Mouse (Mus musculus) left cerebral cortex, adult 2 months (tissue): Measurements from ENCODE around the gene Perm1. TPM values are rescaled to one million over a fixed set of nuclear protein-coding genes. Genes with fewer than 3 reads are reported as not detected.
A peak's percentile ranks its signal among the peaks of the same experiment; 100 is the strongest.

Source experiments
- DNase-seq, 2 experiments: peaks; one replicate each; pipeline ENCODE4 v3.0.0; 2021 to 2022; ENCODE audit warnings: low spot score in 2 of 2, mixed read lengths in 1 of 2; ENCODE audit errors: extremely low spot score in 1 of 2
- H3K27ac ChIP-seq: fragments of 200-600 bp; 2 replicates; pipeline ENCODE4 v1.8.1; 2022
- H3K4me3 ChIP-seq: fragments of 200-600 bp; 2 replicates; pipeline ENCODE4 v1.8.1; 2022
- CTCF ChIP-seq: fragments of 200-600 bp; IDR thresholded peaks from 2 replicates; pipeline ENCODE4 v1.8.1; 2022; ENCODE audit warnings: antibody characterized with exemption, mild to moderate bottlenecking, moderate library complexity
- intact Hi-C: fragments of 180-260 bp; cut with DNase I; formaldehyde crosslinking; loops from one replicate; pipeline ENCODE4 v1.15.1; 2025
- total RNA-seq, 2 experiments: library from RNA; stranded (reverse); gene quantifications; 2 replicates each; pipeline ENCODE4 v1.2.3; 2021

Gene Perm1
- total RNA-seq, 2 experiments from 2014 or later, result 0.25 to 0.30 TPM

GRCm38 (mm10) chr4:156188811-156189323 lies 26.8 kb upstream of the Perm1 start:
- TF ChIP-seq CTCF, result no peak; the same call in 1 of the 2 replicates
- Histone ChIP-seq H3K27ac (peak overlapping the region; percentile 61), H3K4me3 (no peak overlapping the region)
- DNase-seq, result no peak
- intact Hi-C loops, result loop anchor here (5.0 kb wide), 1 partner anchor 43 kb away; the partner anchor contains the start of gene Plekhn1

DNA sequence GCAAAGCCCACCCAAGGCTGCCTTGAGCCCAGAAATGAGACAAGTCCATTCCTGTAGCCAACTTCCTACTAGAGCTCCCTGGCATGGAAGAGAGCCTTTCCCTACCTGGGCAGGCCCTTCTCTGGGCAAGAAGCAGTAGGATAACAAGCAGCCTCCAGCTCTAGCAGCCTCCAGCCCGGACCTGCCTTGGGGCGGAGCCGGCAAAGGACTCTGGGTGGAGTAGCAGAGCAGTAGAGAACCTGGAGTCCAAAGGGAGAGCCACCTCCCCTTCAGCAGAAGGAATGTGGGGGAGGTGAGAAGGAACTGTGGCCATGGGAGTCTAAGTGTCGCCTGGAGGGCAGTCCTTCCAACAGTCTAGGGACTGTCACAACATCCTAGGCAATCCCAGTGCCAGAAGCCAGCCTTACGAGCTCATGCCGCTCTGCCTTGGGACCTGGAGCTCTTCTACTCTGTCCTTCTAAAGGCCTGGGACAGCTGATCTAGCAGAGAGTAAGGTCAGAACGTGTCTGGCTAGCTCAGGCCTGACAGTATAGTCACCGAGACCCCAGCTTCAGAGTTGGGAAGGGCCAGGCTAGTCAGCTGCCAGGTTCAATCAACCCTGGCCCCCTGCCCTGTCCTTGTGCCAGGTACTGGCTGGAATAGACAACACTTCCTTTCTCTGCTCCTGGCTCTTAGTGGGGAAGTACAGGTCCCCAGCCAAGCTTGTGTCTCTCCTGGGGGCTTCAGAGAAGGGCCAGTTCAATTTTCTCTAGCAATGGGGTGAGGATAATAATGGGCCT lies 23.1 kb upstream of the Perm1 start:
- DNase-seq, result no peak
- intact Hi-C loops, result no loop called here
- no peak for TF ChIP-seq CTCF
- Histone ChIP-seq H3K4me3 (no peak overlapping the region), H3K27ac (no peak overlapping the region)

- no peak overlapping the region for H3K27ac ChIP-seq
- no peak for TF ChIP-seq CTCF
- intact Hi-C loops, result no loop called here
- H3K4me3 ChIP-seq, result no peak overlapping the region
- DNase-seq, result no peak
Measured at GRCm38 (mm10) chr4:156193200-156193590, 22.5 kb upstream of the Perm1 start.

DNA sequence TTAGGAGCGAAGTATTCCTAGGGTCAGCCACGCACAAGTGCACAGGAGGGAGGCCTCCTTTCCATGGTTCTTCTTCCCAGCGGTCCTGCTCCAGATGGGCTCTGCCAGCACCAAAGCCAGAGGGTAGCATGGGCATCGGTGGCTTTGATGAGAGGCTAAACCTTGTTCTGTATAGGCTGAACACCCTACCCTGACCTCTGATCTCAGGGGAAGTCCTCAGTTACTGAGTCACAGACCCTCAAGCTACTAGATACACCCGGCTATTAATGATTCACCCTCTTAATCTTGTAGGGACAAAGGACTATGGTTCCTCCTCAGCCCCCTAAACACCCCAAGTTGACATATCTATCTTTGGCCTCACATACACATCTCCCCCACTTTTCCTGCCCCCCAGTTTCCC lies 21.8 kb upstream of the Perm1 start:
- intact Hi-C loops, result no loop called here
- Histone ChIP-seq H3K4me3 (no peak overlapping the region), H3K27ac (no peak overlapping the region)
- no peak for DNase-seq
- TF ChIP-seq CTCF, result no peak

DNA sequence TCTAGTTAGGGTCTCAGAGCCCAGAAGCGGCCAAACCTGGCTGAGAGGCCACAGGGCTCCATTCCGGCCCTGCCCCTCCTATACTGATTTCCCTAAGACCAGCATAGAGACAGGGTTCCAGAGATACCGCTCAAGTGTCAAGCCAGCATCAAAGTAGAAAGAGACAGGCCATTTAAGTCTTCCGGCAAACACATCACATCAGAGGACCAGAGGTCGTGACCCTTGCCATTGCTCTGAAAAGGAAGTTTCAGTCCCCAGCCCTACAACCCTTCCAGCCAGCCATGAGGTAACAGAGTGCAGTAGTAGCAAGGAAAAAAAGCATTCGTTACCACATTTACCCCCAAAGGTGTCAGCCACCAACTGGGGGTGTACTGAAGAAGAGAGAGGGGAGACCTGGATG lies 21.3 kb upstream of the Perm1 start:
- intact Hi-C loops, result no loop called here
- no peak for DNase-seq
- no peak overlapping the region for H3K4me3 ChIP-seq
- no peak overlapping the region for H3K27ac ChIP-seq
- no peak for TF ChIP-seq CTCF

GRCm38 (mm10) chr4:156195927-156196870 lies 19.5 kb upstream of the Perm1 start:
- intact Hi-C loops, result loop anchor here (2.0 kb wide), 1 partner anchor 33 kb away; no protein-coding TSS in a partner anchor
- peak overlapping the region; percentile 76 for H3K27ac ChIP-seq
- no peak for DNase-seq

DNA sequence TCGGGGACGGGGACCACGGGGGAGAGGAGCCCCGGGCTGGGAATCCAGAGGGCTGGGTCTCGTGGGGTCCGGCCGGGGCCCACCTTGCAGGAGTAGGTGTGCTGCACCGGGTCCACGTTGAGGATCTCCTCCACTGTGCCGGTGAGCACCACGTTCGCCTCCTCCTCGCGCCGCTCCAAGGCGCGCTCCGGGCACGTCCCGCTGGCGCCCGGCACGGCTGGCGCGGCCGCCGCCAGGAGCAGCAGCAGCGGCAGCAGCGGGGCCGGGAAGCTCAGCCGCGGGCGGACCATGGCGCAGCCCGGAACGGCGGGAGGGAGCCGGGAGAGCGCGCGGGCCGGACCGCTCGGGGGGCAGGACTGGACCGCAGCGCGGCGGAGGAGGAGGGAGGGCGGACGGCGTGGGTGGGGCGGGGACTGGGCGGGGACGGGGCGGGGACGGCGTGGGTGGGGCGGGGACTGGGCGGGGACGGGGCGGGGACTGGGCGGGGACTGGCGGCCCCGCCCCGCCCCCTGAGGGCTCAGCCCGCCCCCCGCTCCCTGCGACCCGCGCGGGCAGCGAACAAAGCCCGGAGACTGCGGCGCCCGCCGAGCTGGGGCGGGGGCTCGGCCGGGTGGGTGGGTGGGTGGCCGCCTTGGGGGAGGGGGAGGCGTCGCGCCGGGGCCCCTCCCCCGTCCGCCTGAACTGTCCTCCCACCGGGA lies 18.4 kb upstream of the Perm1 start, which contains the start of gene Agrn:
Agrn (minus strand) TSS at position 358 of the 698 bp plus-strand sequence.
- no peak for TF ChIP-seq CTCF
- H3K4me3 ChIP-seq, result peak within 1 kb of the TSS; percentile 74
- peak; percentile 52 to 66 for DNase-seq
- peak within 1 kb of the TSS; percentile 76 for H3K27ac ChIP-seq
- intact Hi-C loops, result loop anchor here (2.0 kb wide), 1 partner anchor 32 kb away; no protein-coding TSS in a partner anchor

More at GRCm38 (mm10) chr4:156195927-156196870, 19.5 kb upstream of the Perm1 start:
- TF ChIP-seq CTCF, result no peak
- H3K4me3 ChIP-seq, result peak overlapping the region; percentile 74

DNA sequence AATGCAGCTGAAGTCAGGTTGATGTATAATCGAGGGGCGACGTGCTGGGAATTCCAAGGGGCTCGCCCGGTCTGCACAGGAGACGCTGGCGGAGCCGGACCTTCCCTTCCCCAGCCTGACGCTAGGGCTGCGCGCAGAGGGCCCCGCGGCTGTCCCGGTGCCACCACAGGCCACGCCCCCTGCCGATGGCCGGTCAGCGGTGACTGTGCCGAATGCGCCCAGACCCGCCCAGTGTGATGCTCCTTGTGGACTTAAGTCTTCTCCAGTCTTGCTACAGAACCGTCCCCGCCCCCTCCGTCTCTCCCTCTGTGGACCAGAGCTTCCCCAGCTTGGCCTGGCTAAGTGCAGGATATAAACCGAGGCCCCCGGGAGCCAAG lies 17.9 kb upstream of the Perm1 start:
- Histone ChIP-seq H3K27ac (peak overlapping the region; percentile 65), H3K4me3 (peak overlapping the region; percentile 65)
- peak; percentile 70 to 76 for DNase-seq
- intact Hi-C loops, result loop anchor here (2.0 kb wide), 1 partner anchor 31 kb away; no protein-coding TSS in a partner anchor
- TF ChIP-seq CTCF, result peak; percentile 13; the same call in 1 of the 2 replicates

- no peak within 1 kb of the TSS for H3K4me3 ChIP-seq
- intact Hi-C loops, result no loop called here
- no peak for TF ChIP-seq CTCF
- no peak for DNase-seq
- no peak within 1 kb of the TSS for H3K27ac ChIP-seq
Measured at GRCm38 (mm10) chr4:156200623-156201475, 14.8 kb upstream of the Perm1 start, which contains the start of gene Isg15. Gene Isg15, minus strand, starts transcription at chr4:156200818.

GRCm38 (mm10) chr4:156202462-156202893 lies 13.2 kb upstream of the Perm1 start:
- no peak for DNase-seq
- Histone ChIP-seq H3K4me3 (peak overlapping the region; percentile 72), H3K27ac (peak overlapping the region; percentile 55)
- no peak for TF ChIP-seq CTCF
- intact Hi-C loops, result loop anchor here (2.0 kb wide), 1 partner anchor 32 kb away; the partner anchor contains the start of gene Plekhn1
